Mouse (Mus musculus): ENCODE measurements around the gene Caskin1. TPM values are rescaled to one million over a fixed set of nuclear protein-coding genes. Genes with fewer than 3 reads are reported as not detected.

Caskin1 gene
- polyA plus RNA-seq, 1 experiment = not detected

DNA sequence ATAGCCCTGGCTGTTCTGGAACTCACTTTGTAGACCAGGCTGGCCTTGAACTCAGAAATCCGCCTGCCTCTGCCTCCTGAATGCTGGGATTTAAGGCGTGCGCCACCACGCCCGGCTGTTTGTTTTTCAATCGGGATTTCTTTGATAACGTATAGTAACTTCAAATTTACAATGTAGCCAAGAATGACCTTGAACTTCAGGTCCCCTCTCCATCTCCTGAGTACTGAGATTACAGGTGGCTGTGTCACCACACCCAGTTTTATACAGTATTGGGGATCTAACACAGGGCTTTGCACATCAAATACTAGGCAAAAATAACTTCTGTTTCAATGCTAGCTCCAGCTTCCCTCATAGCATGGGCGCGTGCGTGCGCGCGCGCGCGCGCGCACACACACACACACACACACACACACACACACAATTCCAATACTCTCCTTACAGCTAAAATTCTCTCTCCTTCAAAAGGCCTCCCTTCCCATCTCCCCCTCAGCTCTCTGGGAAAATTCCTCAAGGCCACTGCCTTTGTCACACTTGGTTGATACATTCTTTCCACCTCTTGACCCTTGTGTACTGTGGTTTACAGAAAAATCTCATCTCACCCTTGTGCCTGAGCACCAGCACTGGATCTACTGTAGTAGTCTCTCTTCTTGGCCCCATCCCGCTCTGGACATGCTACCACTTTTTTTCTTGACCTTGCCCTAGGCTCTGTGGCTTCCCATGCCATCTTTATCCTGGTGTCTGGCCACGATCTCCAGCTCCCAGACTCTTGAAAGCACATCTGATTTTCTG lies 7.2 kb upstream of the Caskin1 start:
- Histone ChIP-seq H3K27ac (ENCODE audit: control insufficient read depth, insufficient read depth, low read depth, low read length, poor library complexity) (no peak overlapping the region), H3K4me1 (ENCODE audit: control insufficient read depth, insufficient read depth, low read length) (peaks cover 4% of the 10 kb centered on the region; the same call in 1 of the 2 replicates), H3K4me3 (replicated peaks; ENCODE audit: control insufficient read depth, low read depth, low read length) (no peak overlapping the region)
- whole genome bisulfite sequencing = 92% methylated on average over 20 of the region's 20 CpGs
- no peak for TF ChIP-seq POLR2A (IDR thresholded peaks at IDR 0.05; ENCODE audit: borderline replicate concordance, control insufficient read depth, low read depth, low read length)
- TF ChIP-seq CTCF (IDR thresholded peaks at IDR 0.05; ENCODE audit: control insufficient read depth, insufficient read depth, low read length) = no peak

DNA sequence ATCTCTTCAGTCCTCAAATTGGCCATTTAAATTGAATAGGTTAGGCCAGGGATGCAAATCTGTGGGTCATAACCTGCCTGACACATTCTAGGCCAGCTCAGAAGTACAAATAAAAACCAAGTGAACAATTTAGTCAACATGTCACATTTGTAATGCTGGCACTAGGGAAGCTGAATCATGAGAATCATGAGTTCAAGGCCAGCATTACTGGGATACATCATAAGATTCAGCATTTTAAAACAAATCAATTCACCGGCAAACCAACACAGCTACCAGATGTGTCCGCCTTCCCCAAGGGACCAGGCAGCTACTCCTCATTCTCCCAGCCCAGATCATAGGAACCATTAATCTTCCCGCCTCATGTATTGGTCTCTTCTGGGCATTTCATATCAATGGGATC lies 4.9 kb upstream of the Caskin1 start:
- 89% methylated on average over 3 of the region's 3 CpGs for WGBS
- TF ChIP-seq POLR2A (IDR thresholded peaks at IDR 0.05; ENCODE audit: borderline replicate concordance, control insufficient read depth, low read depth, low read length) (no peak), CTCF (IDR thresholded peaks at IDR 0.05; ENCODE audit: control insufficient read depth, insufficient read depth, low read length) (no peak)
- H3K4me1 ChIP-seq (ENCODE audit: control insufficient read depth, insufficient read depth, low read length) = no peaks in the 10 kb centered on the region; the same call in 1 of the 2 replicates
- H3K4me3 ChIP-seq (replicated peaks; ENCODE audit: control insufficient read depth, low read depth, low read length) = no peak overlapping the region
- no peak overlapping the region for H3K27ac ChIP-seq (ENCODE audit: control insufficient read depth, insufficient read depth, low read depth, low read length, poor library complexity)

DNA sequence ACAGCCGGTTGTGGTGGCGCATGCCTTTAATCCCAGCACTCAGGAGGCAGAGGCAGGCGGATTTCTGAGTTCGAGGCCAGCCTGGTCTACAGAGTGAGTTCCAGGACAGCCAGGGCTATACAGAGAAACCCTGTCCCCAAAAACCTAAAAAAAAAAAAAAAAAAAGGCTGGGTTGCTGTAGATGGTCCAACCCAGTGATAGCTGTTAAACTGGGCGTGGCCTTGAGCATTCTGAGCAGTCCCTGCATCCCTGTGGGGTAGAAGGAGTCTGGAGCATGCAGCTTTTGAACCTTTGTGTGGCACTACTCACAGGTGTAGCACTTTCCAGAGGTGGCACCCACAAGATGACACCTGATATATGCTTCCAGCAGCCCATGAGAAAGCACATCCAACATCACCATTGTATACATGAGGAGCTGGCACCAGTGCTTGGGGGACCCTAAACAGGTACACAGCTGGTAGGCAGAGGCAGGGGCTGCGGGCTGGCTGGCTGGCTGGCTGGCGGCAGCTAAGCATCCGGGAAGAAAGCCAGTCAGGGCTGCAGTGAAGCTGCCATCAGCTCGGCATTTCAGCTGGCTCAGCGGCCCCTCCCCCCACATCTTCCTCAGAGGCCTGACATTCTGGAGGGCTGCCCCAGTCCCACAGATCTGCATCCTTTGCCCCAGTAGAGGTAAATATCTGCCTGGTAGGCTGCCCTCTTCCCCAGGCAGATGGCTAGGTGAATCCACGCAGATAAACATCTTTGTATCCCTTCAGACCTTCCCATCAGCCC lies 3.1 kb upstream of the Caskin1 start:
- 54% methylated on average over 11 of the region's 11 CpGs for WGBS
- no peak for TF ChIP-seq POLR2A (IDR thresholded peaks at IDR 0.05; ENCODE audit: borderline replicate concordance, control insufficient read depth, low read depth, low read length)
- Histone ChIP-seq H3K4me3 (replicated peaks; ENCODE audit: control insufficient read depth, low read depth, low read length) (no peak overlapping the region), H3K4me1 (ENCODE audit: control insufficient read depth, insufficient read depth, low read length) (no peaks in the 10 kb centered on the region), H3K27ac (ENCODE audit: control insufficient read depth, insufficient read depth, low read depth, low read length, poor library complexity) (no peak overlapping the region)

DNA sequence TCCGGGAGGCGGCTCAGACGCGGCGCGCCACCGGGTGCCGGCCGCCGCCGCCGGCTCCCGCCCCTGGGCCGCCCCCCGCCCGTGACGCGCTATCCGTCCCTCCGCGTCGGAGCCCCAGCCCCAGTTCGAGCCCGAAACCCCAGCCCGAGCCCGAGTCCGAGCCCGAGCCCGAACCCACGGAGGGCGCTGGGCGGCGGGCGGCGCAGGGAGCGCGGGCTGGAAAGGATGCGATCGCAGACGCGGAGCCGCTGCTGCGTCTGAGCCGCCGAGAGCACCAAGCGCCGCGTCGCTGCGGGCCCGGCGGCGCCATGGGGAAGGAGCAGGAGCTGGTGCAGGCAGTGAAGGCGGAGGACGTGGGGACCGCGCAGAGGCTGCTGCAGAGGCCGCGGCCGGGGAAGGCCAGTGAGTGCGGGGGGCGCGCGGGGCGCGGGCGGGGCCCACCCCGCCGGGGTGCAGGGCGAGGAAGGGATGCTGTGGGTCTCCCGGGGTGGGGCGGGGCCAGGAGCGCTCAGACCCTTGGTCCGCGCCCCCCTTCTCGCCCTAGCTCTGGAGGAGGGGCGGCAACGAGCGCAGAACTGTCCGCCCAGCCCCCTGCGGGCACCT lies 362 bp downstream of the Caskin1 start:
- Histone ChIP-seq H3K27ac (ENCODE audit: control insufficient read depth, insufficient read depth, low read depth, low read length, poor library complexity) (no peak overlapping the region), H3K4me3 (replicated peaks; ENCODE audit: control insufficient read depth, low read depth, low read length) (no peak overlapping the region), H3K4me1 (ENCODE audit: control insufficient read depth, insufficient read depth, low read length) (no peaks in the 10 kb centered on the region)
- TF ChIP-seq CTCF (IDR thresholded peaks at IDR 0.05; ENCODE audit: control insufficient read depth, insufficient read depth, low read length) (no peak), POLR2A (IDR thresholded peaks at IDR 0.05; ENCODE audit: borderline replicate concordance, control insufficient read depth, low read depth, low read length) (no peak)
- 1% methylated on average over 76 of the region's 81 CpGs for WGBS

DNA sequence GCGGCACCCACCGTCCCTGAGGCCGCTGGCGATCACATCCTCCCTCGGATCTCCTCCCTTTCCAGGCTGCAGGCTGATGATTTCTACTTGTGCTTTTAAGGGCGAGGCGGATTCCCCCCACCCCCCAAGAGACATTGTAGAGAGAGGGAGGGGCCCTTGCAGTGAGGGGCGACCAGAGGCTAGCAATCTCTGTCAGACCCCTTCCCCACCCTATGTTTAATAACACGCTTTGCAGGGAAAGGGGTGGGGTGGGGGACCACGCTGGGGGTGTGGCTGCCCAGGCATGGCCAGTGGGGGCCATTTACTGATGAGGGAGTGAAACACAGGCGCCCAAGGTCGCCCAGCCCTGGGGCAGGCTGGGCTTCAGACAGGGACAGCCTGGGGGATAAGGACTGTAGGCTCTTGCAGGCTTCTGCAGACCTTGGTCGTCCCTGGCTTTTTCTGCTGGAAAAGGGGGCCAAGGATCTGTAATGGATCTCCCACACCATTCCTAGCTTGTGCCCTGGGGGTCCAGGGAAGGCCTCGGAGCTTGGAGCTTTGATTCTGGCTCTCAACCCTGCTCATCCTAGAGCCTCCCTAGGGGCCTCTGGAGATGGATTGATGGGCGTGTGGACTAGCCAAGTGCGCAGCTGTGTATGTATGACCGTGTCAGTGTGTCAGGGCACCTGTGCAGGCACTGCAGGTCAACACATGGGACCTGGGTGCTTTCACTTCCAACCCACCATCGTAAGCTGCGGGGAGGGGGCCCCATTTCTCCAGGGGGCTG lies 1.0 kb downstream of the Caskin1 start:
- Histone ChIP-seq H3K27ac (ENCODE audit: control insufficient read depth, insufficient read depth, low read depth, low read length, poor library complexity) (no peak overlapping the region), H3K4me3 (replicated peaks; ENCODE audit: control insufficient read depth, low read depth, low read length) (no peak overlapping the region), H3K4me1 (ENCODE audit: control insufficient read depth, insufficient read depth, low read length) (no peaks in the 10 kb centered on the region)
- TF ChIP-seq CTCF (IDR thresholded peaks at IDR 0.05; ENCODE audit: control insufficient read depth, insufficient read depth, low read length) = no peak
- no peak for TF ChIP-seq POLR2A (IDR thresholded peaks at IDR 0.05; ENCODE audit: borderline replicate concordance, control insufficient read depth, low read depth, low read length)
- WGBS = 47% methylated on average over 19 of the region's 19 CpGs

DNA sequence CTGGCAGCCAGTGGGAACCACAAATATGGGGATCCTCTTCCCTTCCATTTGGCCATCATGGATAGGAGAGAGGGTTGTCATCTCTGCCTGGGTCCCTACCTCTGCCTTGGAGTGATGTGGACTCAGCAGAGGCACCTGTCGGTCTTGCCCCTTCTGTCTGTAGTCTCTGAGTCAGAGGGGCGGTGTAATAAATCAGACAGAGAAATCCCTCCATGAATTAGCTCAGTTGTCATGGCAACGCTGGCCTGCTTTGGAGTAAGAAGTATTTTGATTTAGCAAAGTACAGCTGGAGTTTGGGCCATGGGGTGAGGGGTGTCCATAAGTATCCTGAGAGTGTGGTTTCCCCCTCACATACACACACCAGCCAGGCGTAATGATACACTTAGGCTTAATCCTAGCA lies 2.0 kb downstream of the Caskin1 start:
- H3K27ac ChIP-seq (ENCODE audit: control insufficient read depth, insufficient read depth, low read depth, low read length, poor library complexity) = no peak overlapping the region
- WGBS = 77% methylated on average over 4 of the region's 4 CpGs

DNA sequence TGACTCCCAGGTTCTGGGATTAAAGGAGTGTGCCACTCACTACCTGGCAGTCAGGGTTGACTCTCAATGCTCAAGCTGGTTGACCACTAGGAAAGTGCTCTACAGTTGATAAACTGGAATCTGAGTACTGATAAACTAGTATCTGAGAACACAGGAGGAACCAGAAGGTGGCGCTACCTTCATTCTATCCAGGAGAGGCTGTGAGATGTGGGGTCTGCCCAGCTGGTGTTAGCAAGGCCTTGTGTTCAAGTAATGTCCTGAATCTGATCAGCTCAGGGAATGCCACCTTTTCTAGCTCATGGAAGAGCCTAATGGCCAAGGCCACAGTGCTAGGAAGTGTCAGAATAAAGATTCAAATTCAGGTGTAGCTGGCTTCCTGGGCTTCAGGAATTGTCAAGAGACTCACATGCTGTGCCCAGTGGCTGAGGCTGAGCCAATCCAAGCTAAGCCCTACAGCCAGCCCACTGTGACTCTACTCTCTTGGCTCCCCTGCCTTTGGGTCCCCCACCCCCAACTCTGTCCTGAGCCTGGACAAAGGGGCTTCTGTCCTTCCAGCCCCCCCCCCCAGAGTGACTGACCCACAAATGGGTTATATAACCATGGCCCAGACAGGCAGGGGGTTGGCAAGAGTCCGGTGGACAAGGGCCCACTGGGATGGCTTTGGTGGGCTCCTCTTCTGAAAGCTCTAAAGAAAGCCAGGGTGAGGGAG lies 6.4 kb downstream of the Caskin1 start:
- Histone ChIP-seq H3K4me3 (replicated peaks; ENCODE audit: control insufficient read depth, low read depth, low read length) (no peak overlapping the region), H3K4me1 (ENCODE audit: control insufficient read depth, insufficient read depth, low read length) (peaks cover 2% of the 10 kb centered on the region; the same call in 1 of the 2 replicates), H3K27ac (ENCODE audit: control insufficient read depth, insufficient read depth, low read depth, low read length, poor library complexity) (no peak overlapping the region)
- TF ChIP-seq POLR2A (IDR thresholded peaks at IDR 0.05; ENCODE audit: borderline replicate concordance, control insufficient read depth, low read depth, low read length) = no peak
- peak; percentile 50; the same call in 1 of the 2 replicates for TF ChIP-seq CTCF (IDR thresholded peaks at IDR 0.05; ENCODE audit: control insufficient read depth, insufficient read depth, low read length)
- WGBS = 52% methylated on average over 2 of the region's 2 CpGs

More for the DNA sequence above, 2.0 kb downstream of the Caskin1 start:
- no peak for TF ChIP-seq CTCF (IDR thresholded peaks at IDR 0.05; ENCODE audit: control insufficient read depth, insufficient read depth, low read length)
- TF ChIP-seq POLR2A (IDR thresholded peaks at IDR 0.05; ENCODE audit: borderline replicate concordance, control insufficient read depth, low read depth, low read length) = no peak
- Histone ChIP-seq H3K4me1 (ENCODE audit: control insufficient read depth, insufficient read depth, low read length) (no peaks in the 10 kb centered on the region), H3K4me3 (replicated peaks; ENCODE audit: control insufficient read depth, low read depth, low read length) (no peak overlapping the region)
